Mouse (Mus musculus) MEL (cell line): ENCODE results near the gene Dennd2c. TPM values are rescaled to one million over a fixed set of nuclear protein-coding genes. Genes with fewer than 3 reads are reported as not detected.
A peak's percentile ranks its signal among the peaks of the same experiment; 100 is the strongest.

ENCODE experiments used
- DNase-seq: peaks from one replicate; pipeline ENCODE4 v3.0.0; 2011; ENCODE audit warnings: low read depth, low spot score
- H3K27ac ChIP-seq: 2 replicates; pipeline ENCODE4 v1.5.1; 2012; ENCODE audit warnings: low read depth, mild to moderate bottlenecking, control low read depth, low read length, moderate library complexity; ENCODE audit not compliant: control insufficient read depth
- H3K27me3 ChIP-seq, 2 experiments: fragments of 150-350 bp in 1 of 2; sonication (generic) in 1 of 2; 2 replicates each; pipeline ENCODE4 v1.6.1; 2012; ENCODE audit warnings: low read length in 2 of 2, mild to moderate bottlenecking in 2 of 2, improper control_type of control experiment in 1 of 2, moderate library complexity in 1 of 2; ENCODE audit not compliant: insufficient read depth in 2 of 2, control insufficient read depth in 1 of 2
- H3K36me3 ChIP-seq, 2 experiments: 2 replicates each; pipeline ENCODE4 v1.6.1; 2012 to 2014; ENCODE audit warnings: low read length in 2 of 2, improper control_type of control experiment in 1 of 2, inconsistent platforms in 1 of 2, mild to moderate bottlenecking in 1 of 2; ENCODE audit not compliant: insufficient read depth in 2 of 2, control insufficient read depth in 1 of 2
- H3K4me1 ChIP-seq, 2 experiments: fragments of 150-350 bp in 1 of 2; sonication (generic) in 1 of 2; 2 replicates each; pipeline ENCODE4 v1.6.1; 2012; ENCODE audit warnings: low read length in 2 of 2, improper control_type of control experiment in 1 of 2, mild to moderate bottlenecking in 1 of 2; ENCODE audit not compliant: insufficient read depth in 2 of 2, control insufficient read depth in 1 of 2
- H3K4me3 ChIP-seq, 2 experiments: fragments of 150-350 bp in 1 of 2; sonication (generic) in 1 of 2; 2 replicates each; pipeline ENCODE4 v1.5.1; 2012; ENCODE audit warnings: low read depth in 2 of 2, low read length in 2 of 2, mild to moderate bottlenecking in 2 of 2, moderate library complexity in 2 of 2, control low read depth in 1 of 2, improper control_type of control experiment in 1 of 2; ENCODE audit not compliant: control insufficient read depth in 1 of 2, insufficient read depth in 1 of 2
- H3K79me2 ChIP-seq: 2 replicates; pipeline ENCODE4 v1.6.1; 2012; ENCODE audit warnings: mild to moderate bottlenecking, low read length, moderate library complexity; ENCODE audit not compliant: control insufficient read depth, poor library complexity, insufficient read depth
- H3K9ac ChIP-seq: 2 replicates; pipeline ENCODE4 v1.6.1; 2012; ENCODE audit warnings: low read depth, mild to moderate bottlenecking, control low read depth, low read length, moderate library complexity; ENCODE audit not compliant: control insufficient read depth, poor library complexity, severe bottlenecking
- H3K9me3 ChIP-seq: fragments of 150-350 bp; sonication (generic); replicated peaks from 2 replicates; pipeline ENCODE4 v1.6.1; 2012; ENCODE audit warnings: mild to moderate bottlenecking, low read length, improper control_type of control experiment, moderate library complexity; ENCODE audit not compliant: insufficient read depth
- CHD1 ChIP-seq: IDR thresholded peaks from 2 replicates; pipeline ENCODE4 v1.6.1; 2012; ENCODE audit warnings: low read depth, mild to moderate bottlenecking, inconsistent platforms, low read length, improper control_type of control experiment
- CTCF ChIP-seq, 3 experiments: IDR thresholded peaks in 2 of 3; conservative IDR thresholded peaks in 1 of 3; 2 replicates each; pipeline ENCODE4 v1.5.1; 2011 to 2012; ENCODE audit warnings: low read length in 3 of 3, low read depth in 2 of 3, mild to moderate bottlenecking in 2 of 3, improper control_type of control experiment in 1 of 3, inconsistent platforms in 1 of 3, mixed read lengths in 1 of 3, moderate library complexity in 1 of 3; ENCODE audit not compliant: control insufficient read depth in 1 of 3, insufficient read depth in 1 of 3, poor library complexity in 1 of 3, severe bottlenecking in 1 of 3
- ELF1 ChIP-seq: IDR thresholded peaks from 2 replicates; pipeline ENCODE4 v1.6.1; 2014; ENCODE audit warnings: low read depth, mild to moderate bottlenecking, inconsistent platforms, low read length, improper control_type of control experiment, moderate library complexity
- EP300 ChIP-seq, 2 experiments: IDR thresholded peaks; 2 replicates each; pipeline ENCODE4 v1.6.1; 2011; ENCODE audit warnings: improper control_type of control experiment in 2 of 2, low read length in 2 of 2, low read depth in 1 of 2, mild to moderate bottlenecking in 1 of 2
- ETS1 ChIP-seq: IDR thresholded peaks from 2 replicates; pipeline ENCODE4 v1.6.1; 2012; ENCODE audit warnings: low read depth, mild to moderate bottlenecking, inconsistent platforms, low read length, improper control_type of control experiment, moderate library complexity
- GATA1 ChIP-seq: IDR thresholded peaks from 2 replicates; pipeline ENCODE4 v1.6.1; 2011; ENCODE audit warnings: low read depth, low read length, improper control_type of control experiment
- HCFC1 ChIP-seq: IDR thresholded peaks from 2 replicates; pipeline ENCODE4 v1.6.1; 2012; ENCODE audit warnings: low read depth, mild to moderate bottlenecking, inconsistent platforms, low read length, improper control_type of control experiment, moderate library complexity
- JUND ChIP-seq: IDR thresholded peaks from 2 replicates; pipeline ENCODE4 v1.6.1; 2011; ENCODE audit warnings: low read depth, mild to moderate bottlenecking, improper control_type of control experiment, low read length
- KAT2A ChIP-seq: conservative IDR thresholded peaks from 2 replicates; pipeline ENCODE4 v1.6.1; 2012; ENCODE audit warnings: low read depth, low read length, improper control_type of control experiment, inconsistent platforms
- MAX ChIP-seq: IDR thresholded peaks from 2 replicates; pipeline ENCODE4 v1.6.1; 2011; ENCODE audit warnings: low read length, improper control_type of control experiment
- MXI1 ChIP-seq: IDR thresholded peaks from 2 replicates; pipeline ENCODE4 v1.6.1; 2011; ENCODE audit warnings: mild to moderate bottlenecking, low read depth, low read length, improper control_type of control experiment
- MYC ChIP-seq: IDR thresholded peaks from 2 replicates; pipeline ENCODE4 v1.6.1; 2011; ENCODE audit warnings: low read depth, mild to moderate bottlenecking, low read length, improper control_type of control experiment, moderate library complexity
- NELFE ChIP-seq: IDR thresholded peaks from 2 replicates; pipeline ENCODE4 v1.6.1; 2011; ENCODE audit warnings: low read depth, low read length, improper control_type of control experiment
- POLR2A ChIP-seq, 2 experiments: IDR thresholded peaks; 2 replicates each; pipeline ENCODE4 v1.6.1; 2011 to 2012; ENCODE audit warnings: low read length in 2 of 2, mild to moderate bottlenecking in 2 of 2, control low read depth in 1 of 2, improper control_type of control experiment in 1 of 2, low read depth in 1 of 2, moderate library complexity in 1 of 2; ENCODE audit not compliant: control insufficient read depth in 1 of 2, insufficient read depth in 1 of 2, poor library complexity in 1 of 2
- POLR2AphosphoS5 ChIP-seq: IDR thresholded peaks from 2 replicates; pipeline ENCODE4 v1.6.1; 2012; ENCODE audit warnings: low read depth, borderline replicate concordance, mild to moderate bottlenecking, inconsistent platforms, low read length, moderate library complexity, mixed read lengths
- RAD21 ChIP-seq: IDR thresholded peaks from 2 replicates; pipeline ENCODE4 v1.6.1; 2011; ENCODE audit warnings: mild to moderate bottlenecking, low read depth, low read length, improper control_type of control experiment
- SIN3A ChIP-seq: IDR thresholded peaks from 2 replicates; pipeline ENCODE4 v1.6.1; 2012; ENCODE audit warnings: low read length, improper control_type of control experiment, inconsistent platforms
- SMC3 ChIP-seq: IDR thresholded peaks from 2 replicates; pipeline ENCODE4 v1.6.1; 2011; ENCODE audit warnings: low read depth, low read length, improper control_type of control experiment
- TCF12 ChIP-seq: IDR thresholded peaks from 2 replicates; pipeline ENCODE4 v1.6.1; 2014; ENCODE audit warnings: low read depth, mild to moderate bottlenecking, inconsistent platforms, low read length, improper control_type of control experiment, moderate library complexity
- UBTF ChIP-seq: IDR thresholded peaks from 2 replicates; pipeline ENCODE4 v1.6.1; 2012; ENCODE audit warnings: low read depth, mild to moderate bottlenecking, inconsistent platforms, low read length, improper control_type of control experiment, moderate library complexity, borderline replicate concordance; ENCODE audit not compliant: insufficient read depth
- USF1 ChIP-seq: IDR thresholded peaks from 2 replicates; pipeline ENCODE4 v1.6.1; 2014; ENCODE audit warnings: low read depth, mild to moderate bottlenecking, inconsistent platforms, low read length, improper control_type of control experiment, moderate library complexity
- ZC3H11A ChIP-seq: IDR thresholded peaks from 2 replicates; pipeline ENCODE4 v1.6.1; 2012; ENCODE audit warnings: low read depth, mild to moderate bottlenecking, inconsistent platforms, low read length, improper control_type of control experiment
- ZKSCAN1 ChIP-seq: IDR thresholded peaks from 2 replicates; pipeline ENCODE4 v1.6.1; 2012; ENCODE audit warnings: low read depth, mild to moderate bottlenecking, inconsistent platforms, low read length, improper control_type of control experiment, moderate library complexity
- ZNF384 ChIP-seq: IDR thresholded peaks from 2 replicates; pipeline ENCODE4 v1.6.1; 2012; ENCODE audit warnings: low read depth, mild to moderate bottlenecking, inconsistent platforms, low read length, improper control_type of control experiment
- polyA plus RNA-seq, 2 experiments: library from polyadenylated mRNA; stranded (reverse) in 1 of 2; unstranded in 1 of 2; fragments of >175 nt in 1 of 2; fragments of >200 nt in 1 of 2; gene quantifications; 2 replicates each; pipeline versions ENCODE4 v1.2.1 to v1.2.4; 2012; ENCODE audit warnings: low replicate concordance in 2 of 2, low read depth in 1 of 2; ENCODE audit not compliant: insufficient read length in 2 of 2, insufficient read depth in 1 of 2, missing spikeins in 1 of 2
- total RNA-seq: library from RNA; depleted of rRNA; stranded (reverse); fragments of 300-350 nt; gene quantifications from 2 replicates; pipeline ENCODE4 v1.2.3, GENCODE M21; 2012

The Dennd2c gene
- total and polyA plus RNA-seq, 3 experiments = 5.0 to 8.0 TPM; not detected in 1

DNA sequence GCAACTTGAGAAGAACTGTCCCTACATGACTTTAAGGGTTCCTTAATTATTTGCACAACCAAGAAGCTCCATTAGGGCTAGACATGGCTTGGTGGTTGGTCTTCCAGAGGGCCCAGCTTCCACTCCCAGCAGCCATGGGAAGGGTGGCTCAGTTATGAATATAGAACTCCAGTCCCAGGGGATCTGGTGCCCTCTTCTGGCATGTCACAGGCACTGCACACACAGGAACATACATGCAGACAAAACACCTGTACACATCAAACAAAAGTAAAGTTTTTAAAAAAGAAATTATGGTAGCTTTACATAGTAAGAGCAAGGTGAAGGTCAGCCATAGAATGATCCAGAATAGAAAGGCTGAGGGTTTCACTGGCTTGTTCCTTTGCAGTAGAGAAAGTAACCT lies 51.4 kb downstream of the Dennd2c start:
- Histone ChIP-seq H3K36me3 (peaks cover 0 to 4% of the 10 kb centered on the region in 2 experiments; a peak in 1 of 4 replicates), H3K4me1 (no peaks in the 10 kb centered on the region), H3K79me2 (no peaks in the 10 kb centered on the region), H3K27me3 (no peaks in the 10 kb centered on the region), H3K9me3 (no peaks in the 10 kb centered on the region)
- DNase-seq = peak; percentile 48
- TF ChIP-seq KAT2A = no peak
- peak; percentile 63 for TF ChIP-seq SMC3
- peak; percentile 68 to 76 (median 71) for TF ChIP-seq CTCF (IDR thresholded peaks at IDR 0.05 in 2 of 3, conservative IDR thresholded peaks at IDR 0.05 in 1 of 3; ENCODE audit: control insufficient read depth in 1 of 3, insufficient read depth in 1 of 3, low read depth in 2 of 3, low read length in 3 of 3, poor library complexity in 1 of 3, severe bottlenecking in 1 of 3)
- peak; percentile 51; the same call in 1 of the 2 replicates for TF ChIP-seq ZC3H11A
- peak; percentile 71 for TF ChIP-seq RAD21
- TF ChIP-seq, all 39 proteins: peak for 4
- Histone ChIP-seq H3K27ac (no peak overlapping the region), H3K4me3 (no peak overlapping the region), H3K9ac (no peak overlapping the region)

DNA sequence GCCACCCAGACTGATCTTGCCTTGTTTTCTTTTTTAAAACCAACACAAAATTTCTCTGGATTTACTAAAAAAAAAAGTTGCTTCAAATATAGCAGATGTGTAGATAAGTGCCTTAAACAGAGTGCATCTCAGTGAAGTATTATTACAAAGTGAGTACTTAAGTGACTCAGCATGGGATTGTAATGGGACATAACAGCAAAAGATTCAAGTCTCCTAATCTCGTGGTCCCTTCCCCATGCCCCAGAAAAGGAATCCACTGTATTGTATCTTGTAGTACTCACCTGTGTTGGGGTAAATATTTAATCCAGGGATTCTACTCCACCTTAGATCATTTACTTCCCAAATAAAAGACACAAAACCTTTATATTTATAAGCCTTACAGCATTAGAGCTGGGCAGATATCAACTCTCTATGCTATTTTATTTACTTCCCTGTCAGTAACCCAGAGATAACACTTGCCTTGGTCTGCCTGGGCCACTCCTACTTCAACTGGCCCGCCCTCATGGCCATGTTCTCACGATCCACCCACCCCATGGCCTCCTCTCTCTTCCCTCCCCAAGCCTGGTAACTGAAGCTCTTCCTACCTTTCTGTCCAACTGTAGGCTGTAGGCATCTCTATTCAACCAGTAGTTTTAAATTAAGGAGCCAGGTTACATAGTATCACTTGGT lies 57.0 kb downstream of the Dennd2c start:
- Histone ChIP-seq H3K36me3 (peaks cover 0 to 3% of the 10 kb centered on the region in 2 experiments; a peak in 3 of 4 replicates), H3K27ac (no peak overlapping the region)

DNA sequence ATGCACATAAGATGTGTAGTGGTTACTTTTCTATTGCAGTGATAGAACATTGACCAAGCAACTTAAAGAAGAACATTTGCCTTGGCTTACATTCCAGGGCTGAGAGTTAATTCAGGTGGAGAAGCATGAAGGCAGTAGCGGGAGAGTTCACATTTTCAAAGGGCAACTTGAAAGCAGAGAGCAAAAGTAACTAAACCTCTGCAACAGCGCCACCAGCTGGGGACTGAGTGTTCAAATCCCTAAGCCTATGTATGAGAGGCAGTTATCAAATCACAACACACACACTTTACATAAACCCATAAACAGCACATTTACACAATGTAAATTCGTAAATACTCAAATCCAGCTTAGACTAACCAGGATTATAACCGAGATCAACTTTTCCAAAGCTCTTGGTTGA lies 67.4 kb downstream of the Dennd2c start:
- Histone ChIP-seq H3K4me1 (peaks cover 0 to 11% of the 10 kb centered on the region in 2 experiments; a peak in 2 of 4 replicates), H3K27me3 (no peaks in the 10 kb centered on the region), H3K79me2 (peaks cover 17% of the 10 kb centered on the region), H3K9me3 (no peaks in the 10 kb centered on the region), H3K4me3 (no peak overlapping the region), H3K36me3 (peaks cover 12 to 20% of the 10 kb centered on the region in 2 experiments), H3K27ac (no peak overlapping the region), H3K9ac (no peak overlapping the region)
- peak; percentile 92 for DNase-seq
- no peak for TF ChIP-seq MAX
- TF ChIP-seq HCFC1 = no peak
- no peak for TF ChIP-seq NELFE
- TF ChIP-seq JUND = no peak
- TF ChIP-seq ZC3H11A = peak; percentile 79
- peak; percentile 88 for TF ChIP-seq RAD21
- TF ChIP-seq TCF12 = no peak
- no peak for TF ChIP-seq USF1
- TF ChIP-seq ZNF384 = peak; percentile 61
- TF ChIP-seq POLR2A (IDR thresholded peaks at IDR 0.05; ENCODE audit: control insufficient read depth in 1 of 2, insufficient read depth in 1 of 2, low read depth in 1 of 2, low read length in 2 of 2, poor library complexity in 1 of 2) = no peak
- no peak for TF ChIP-seq ZKSCAN1
- TF ChIP-seq ETS1 = no peak
- no peak for TF ChIP-seq POLR2AphosphoS5
- no peak for TF ChIP-seq ELF1
- peak; percentile 88 for TF ChIP-seq SMC3
- no peak for TF ChIP-seq UBTF
- TF ChIP-seq CTCF (IDR thresholded peaks at IDR 0.05 in 2 of 3, conservative IDR thresholded peaks at IDR 0.05 in 1 of 3; ENCODE audit: control insufficient read depth in 1 of 3, insufficient read depth in 1 of 3, low read depth in 2 of 3, low read length in 3 of 3, poor library complexity in 1 of 3, severe bottlenecking in 1 of 3) = peak; percentile 74 to 95 (median 92)
- peak; percentile 38; the same call in 1 of the 2 replicates for TF ChIP-seq MXI1
- TF ChIP-seq GATA1 = no peak
- TF ChIP-seq MYC = peak; percentile 55; the same call in 1 of the 2 replicates

More for the DNA sequence above, 57.0 kb downstream of the Dennd2c start:
- Histone ChIP-seq H3K4me3 (no peak overlapping the region), H3K79me2 (no peaks in the 10 kb centered on the region), H3K4me1 (peaks cover 0 to 2% of the 10 kb centered on the region in 2 experiments; a peak in 1 of 4 replicates), H3K27me3 (no peaks in the 10 kb centered on the region), H3K9me3 (no peaks in the 10 kb centered on the region), H3K9ac (no peak overlapping the region)
- peak; percentile 63 for DNase-seq
- no peak for TF ChIP-seq CTCF (IDR thresholded peaks at IDR 0.05 in 2 of 3, conservative IDR thresholded peaks at IDR 0.05 in 1 of 3; ENCODE audit: control insufficient read depth in 1 of 3, insufficient read depth in 1 of 3, low read depth in 2 of 3, low read length in 3 of 3, poor library complexity in 1 of 3, severe bottlenecking in 1 of 3)
- peak; percentile 36; the same call in 1 of the 2 replicates for TF ChIP-seq SIN3A
- peak; percentile 62; the same call in 1 of the 2 replicates for TF ChIP-seq GATA1
- TF ChIP-seq JUND = no peak
- TF ChIP-seq CHD1 = no peak
- peak in 1 of 2 experiments; percentile 29; a peak in 1 of 4 replicates for TF ChIP-seq EP300 (IDR thresholded peaks at IDR 0.05; ENCODE audit: low read depth in 1 of 2, low read length in 2 of 2)
- no peak for TF ChIP-seq USF1
- TF ChIP-seq ZNF384 = no peak
